Mouse (Mus musculus): ENCODE data around the gene Rarres2.

Rarres2 gene

DNA sequence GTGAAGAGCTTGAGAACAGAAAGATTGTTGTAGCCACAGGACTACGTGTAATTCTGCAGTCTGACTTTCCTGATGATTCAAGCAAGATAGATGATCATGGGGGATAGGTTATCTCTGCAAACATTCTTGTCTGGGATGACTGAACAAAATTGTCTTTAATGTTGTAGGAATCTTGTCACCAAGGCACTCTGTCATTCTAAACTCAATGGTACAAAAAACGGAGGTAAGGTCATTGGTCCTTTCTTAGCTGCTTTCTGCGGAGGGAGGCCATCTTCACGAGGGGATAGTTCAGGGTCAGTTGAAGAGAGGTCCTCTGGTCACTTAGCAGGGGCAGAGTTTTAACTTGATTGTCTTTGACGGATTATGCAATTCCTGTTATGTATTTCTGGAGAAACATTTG is 6.1 kb upstream of the Rarres2 start:
- DNase-seq, result no peak

DNA sequence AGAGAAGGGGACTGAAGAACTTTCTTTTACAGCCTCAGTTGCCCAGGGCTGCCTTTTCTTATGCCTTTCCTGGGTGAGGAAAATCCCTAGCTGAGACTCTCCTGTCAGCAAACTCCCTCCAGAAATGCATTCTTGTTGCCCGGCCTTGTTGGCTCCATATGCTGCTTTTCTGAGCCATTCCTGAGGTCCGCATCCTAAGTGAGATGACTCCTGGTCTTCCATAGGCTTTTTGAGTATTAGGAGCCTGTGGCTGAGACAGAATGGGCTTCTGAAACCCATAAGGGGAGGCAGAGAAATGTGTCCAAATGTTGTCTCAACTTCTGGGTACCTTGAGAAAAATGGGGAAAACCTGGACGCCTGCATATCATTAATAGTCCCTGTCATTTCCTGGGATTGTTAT is 1.4 kb upstream of the Rarres2 start:
- no peak for DNase-seq

DNA sequence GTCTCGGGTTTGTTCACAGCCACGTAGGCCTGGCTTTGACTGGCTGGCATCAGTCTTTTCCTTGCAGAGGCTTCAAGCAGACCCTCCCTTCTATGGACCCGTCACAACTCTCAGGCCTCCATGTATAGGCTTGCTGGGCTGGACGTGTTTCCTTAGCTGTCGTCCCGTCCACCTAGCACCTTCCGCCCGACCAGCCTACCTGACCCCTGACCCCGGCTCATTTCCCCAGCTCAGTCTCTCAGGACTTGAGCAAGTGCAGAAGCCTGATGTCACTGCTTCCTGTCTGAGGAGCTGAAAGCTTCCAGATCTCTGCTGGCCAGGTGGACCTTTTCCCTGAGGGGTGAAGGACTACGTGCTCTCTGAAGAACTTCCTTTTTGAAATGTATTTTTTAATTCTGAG is 691 bp upstream of the Rarres2 start:
- DNase-seq, result peak in 1 of 2 experiments; percentile 42

DNA sequence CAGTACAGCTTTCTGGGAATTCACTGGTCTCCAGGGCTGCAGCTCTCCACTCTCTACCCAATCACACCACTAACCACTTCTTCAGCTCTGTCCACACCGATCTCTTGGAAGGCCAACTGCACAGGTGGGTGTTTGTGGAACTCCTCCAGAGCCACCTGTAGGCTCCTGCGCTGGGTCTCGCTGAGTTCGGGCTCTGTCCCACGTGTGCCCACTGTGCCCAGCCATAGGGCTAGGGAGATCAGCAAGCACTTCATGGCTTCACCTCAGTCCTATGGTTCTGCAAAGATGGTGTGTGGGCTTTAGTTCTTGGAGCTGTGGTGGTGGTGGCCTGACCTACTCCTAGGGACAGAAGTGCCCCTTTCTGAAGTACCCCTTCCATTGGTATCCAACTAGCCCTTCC is 575 bp downstream of the Rarres2 start:
- no peak for DNase-seq

DNA sequence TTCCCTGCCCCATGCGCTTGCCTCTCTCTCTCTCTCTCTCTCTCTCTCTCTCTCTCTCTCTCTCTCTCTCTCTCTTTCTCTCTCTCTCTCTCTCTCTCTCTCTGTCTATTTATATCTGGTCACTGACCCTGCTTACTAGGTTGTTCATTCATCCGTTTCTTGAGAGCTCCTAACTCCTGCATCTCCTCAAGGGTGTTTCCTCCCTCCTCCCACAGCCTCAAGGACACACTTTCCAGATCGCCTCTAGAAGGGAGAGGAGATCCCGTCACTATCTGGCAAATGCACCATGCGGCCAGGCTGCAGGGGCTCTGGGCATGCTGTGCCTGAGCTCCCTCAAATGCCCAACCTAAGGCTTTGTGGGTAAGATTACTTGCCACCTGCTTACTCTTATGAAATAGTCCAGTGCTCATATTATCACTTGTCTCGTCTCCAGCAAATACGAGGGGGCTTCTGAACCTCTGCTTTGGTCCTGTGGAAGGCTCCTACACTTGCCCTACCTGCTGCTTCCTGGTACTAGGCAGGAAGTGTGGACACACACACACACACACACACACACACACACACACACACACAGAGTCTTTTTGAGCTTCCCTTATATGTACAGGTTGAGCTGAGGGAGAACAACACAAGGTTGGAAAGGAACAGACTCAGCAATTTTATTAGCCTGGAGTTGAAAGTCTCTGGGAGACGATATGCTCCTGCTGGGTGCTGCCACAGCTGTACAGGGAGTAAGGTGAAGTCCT is 3.4 kb downstream of the Rarres2 start:
- no peak for DNase-seq

- peak; percentile 30 to 58 for DNase-seq
Measured at GRCm38 (mm10) chr6:48568036-48568984, 4.3 kb downstream of the Rarres2 start.

DNA sequence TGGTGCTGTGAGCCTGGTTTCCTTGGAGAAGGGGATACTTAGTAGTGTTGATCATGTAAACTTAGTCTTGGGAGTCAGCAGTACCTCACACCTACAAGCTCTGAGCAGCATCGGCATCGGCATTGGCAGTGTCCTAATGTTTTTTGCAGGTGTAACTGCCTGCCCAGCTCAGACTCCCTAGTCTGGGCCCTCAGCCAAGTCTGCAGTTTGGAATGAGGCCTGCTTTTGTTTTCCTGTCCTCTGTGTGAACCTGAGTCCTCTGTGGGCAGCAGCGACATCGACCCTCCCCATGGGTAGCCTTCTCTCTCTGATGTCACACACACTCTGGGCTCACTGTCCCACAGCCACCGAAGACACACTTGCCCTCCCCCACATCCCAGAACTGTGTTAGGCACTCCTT is 6.3 kb downstream of the Rarres2 start:
- DNase-seq, result peak; percentile 61 to 76

GRCm38 (mm10) chr6:48565693-48566310 is 6.8 kb downstream of the Rarres2 start:
- no peak for DNase-seq

DNA sequence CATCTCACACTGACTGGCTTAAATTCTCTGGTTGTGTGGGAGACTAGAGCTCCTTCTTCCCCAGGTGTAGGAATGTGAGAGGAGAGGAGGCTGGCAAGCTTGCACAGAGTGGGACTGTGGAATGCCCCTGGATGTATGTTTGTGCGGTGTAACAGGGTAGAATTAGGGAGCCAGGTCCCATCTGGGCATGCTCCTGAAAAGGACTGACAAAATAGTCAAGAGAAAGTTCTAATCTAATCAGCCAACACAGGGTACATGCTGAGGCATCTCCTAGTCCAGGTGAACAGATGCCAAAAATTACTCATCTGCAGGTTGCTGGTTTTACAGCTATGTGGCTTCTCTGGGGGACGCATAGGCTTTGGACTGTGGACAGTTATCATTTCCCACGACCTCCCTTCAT is 16.6 kb downstream of the Rarres2 start:
- DNase-seq, result no peak

DNA sequence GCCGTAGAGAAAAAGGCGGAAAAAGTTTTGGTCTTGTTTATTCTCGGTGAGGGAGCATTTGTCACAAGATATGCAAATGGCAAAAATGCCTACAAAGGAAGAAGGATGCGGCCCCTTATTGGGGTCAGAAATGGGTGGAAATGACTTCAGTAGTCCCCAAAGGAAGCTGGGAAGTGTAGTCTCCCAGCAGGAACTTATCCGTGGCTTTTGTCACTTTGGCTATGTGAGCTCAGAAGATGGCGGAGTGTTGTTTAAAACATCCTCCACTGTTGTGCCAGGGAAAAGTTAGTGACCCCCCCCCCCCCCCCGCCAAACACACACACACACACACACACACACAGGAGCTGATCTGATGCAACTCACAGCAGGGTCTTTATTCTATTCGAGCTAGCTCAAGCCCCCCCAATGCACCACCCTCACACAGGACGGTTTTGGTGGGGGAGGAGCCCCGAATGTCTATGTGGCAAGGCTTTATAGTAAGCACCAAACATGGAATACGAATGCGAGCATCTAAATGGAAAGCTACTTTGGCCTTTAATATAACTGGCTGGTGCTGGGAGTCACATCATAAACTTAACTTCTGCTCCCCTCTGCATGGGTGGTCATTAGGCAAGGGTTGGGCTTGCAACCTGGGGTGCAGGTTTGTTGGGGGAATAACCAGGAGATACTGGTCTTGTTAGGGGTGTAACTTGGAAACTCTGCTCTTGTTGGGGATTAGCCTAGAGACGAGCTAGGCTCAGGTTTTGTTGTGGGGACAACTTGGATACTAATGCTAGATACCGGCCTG is 17.3 kb downstream of the Rarres2 start:
- DNase-seq, result peak; percentile 41 to 67

DNA sequence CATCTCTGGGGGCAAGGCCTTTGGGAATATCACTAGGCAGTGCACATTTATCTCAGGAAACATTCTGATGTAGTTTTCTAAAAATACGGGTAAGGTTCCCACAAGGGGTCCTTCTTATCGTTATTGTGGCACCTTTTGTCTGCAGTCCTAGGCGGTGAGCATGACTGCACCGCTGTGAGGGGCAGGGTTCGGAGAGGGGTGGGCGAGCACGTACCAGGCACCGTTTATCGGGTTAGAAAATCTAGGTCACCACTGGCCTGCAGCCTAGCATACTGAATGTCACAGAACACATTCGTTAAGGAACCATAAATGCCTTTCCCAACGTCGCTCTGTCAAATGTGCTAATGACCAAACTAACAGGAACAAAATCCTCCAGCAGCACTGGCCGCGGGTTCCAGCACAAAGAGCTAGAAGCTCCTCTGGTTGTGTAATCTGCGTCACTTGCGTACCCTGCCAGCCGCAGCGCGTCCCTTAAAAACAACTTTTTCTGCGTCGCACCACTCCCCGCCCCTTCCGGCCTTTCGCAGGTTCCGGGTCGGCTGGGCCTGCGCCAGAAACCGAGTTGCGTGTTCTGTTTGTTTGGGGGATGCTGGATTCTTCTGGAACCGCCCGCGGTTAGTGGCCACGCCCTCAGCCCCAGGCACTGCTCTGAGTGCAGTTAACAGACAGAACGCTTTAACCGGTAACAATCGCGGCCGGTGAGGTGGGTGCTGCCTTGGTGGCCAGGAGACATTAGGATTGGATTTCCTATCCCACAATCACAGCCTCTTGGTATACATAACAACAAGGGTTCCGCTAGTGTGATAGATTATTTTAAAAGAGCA is 18.1 kb downstream of the Rarres2 start, which contains the start of gene Lrrc61:
Gene Lrrc61, plus strand, starts transcription at position 517 of the 824 bp plus-strand sequence.
- DNase-seq, result peak; percentile 98 to 99

DNA sequence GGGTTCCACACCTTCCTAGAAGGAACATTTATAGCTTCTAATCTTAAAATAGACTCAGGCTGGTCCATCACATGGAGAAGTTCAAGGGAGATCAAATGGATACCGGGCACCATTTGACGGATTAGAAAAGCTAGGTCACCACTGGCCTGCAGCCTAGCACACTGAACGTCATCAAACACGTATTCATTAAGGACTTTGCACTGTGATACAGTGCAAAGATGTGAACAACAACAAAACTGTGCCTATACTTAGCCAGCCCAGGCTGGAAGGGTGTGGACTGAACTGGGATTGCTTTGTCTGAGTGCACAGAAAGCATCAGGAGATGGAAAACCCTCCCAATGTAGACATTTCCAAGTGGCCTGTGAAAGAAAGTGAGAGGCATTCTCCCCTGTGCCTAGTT is 18.8 kb downstream of the Rarres2 start:
- no peak for DNase-seq

GRCm38 (mm10) chr6:48552918-48553317 is 19.7 kb downstream of the Rarres2 start:
- peak in 1 of 2 experiments; percentile 43 for DNase-seq

DNA sequence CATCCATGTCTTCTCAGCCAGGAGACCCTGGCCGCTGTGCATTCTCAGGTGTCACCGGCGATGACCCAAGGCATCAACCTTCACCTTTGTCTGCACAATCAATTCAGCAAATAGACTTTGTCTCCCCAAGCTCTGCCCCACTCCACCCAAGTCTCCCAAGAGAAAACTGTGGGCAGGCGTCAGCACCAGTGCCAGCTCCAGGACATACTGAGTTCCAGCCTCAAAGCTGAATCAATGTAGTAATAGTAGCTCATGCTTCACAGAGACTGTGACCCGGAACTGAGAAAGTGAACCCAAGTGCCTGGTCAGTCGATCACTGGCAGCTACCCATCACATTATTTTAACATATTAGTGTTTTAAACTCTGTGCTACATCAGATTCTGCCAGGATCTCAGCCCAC is 24.3 kb downstream of the Rarres2 start:
- DNase-seq, result no peak

GRCm38 (mm10) chr6:48546858-48547257 is 25.7 kb downstream of the Rarres2 start:
- DNase-seq, result no peak

DNA sequence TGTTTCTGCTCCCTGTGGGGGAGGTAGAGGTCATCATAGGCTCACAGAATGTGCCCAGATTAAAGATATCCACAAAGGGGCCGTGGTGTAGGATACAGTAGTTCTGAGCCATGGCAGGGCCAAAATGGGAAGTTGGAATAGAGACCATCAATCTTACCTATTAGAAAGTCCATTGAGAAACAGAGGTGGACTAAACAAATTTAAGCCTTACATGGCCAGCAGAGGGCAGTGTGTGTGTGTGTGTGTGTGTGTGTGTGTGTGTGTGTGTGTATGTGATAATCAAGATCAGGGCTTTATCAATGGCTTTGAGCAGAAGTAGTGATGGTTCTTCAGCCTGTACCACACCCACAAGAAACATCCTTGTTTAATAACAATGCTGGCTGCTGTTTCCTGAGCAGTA is 26.3 kb downstream of the Rarres2 start:
- peak in 1 of 2 experiments; percentile 57 for DNase-seq

DNA sequence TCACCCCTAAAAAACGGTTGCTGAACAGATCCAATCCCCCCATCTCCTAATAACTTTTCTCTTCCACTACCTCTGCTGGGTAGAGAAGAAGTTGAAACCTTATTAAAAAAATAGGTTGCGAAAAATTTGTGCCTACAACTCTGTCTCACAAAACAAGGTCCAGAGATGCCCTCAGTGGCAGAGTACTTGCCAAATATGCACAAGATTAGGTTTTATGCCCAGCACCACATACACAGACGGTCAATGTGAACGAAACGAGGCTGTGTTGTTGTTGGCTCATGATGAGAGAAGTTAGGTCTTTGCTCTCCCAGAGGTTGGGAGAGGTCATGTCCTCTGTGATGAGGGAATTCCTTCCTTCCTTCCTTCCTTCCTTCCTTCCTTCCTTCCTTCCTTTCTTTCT is 27.3 kb downstream of the Rarres2 start:
- DNase-seq, result no peak

GRCm38 (mm10) chr6:48542631-48543030 is 30.0 kb downstream of the Rarres2 start:
- DNase-seq, result no peak

GRCm38 (mm10) chr6:48541560-48542450 is 30.8 kb downstream of the Rarres2 start:
- peak in 1 of 2 experiments; percentile 57 for DNase-seq

DNA sequence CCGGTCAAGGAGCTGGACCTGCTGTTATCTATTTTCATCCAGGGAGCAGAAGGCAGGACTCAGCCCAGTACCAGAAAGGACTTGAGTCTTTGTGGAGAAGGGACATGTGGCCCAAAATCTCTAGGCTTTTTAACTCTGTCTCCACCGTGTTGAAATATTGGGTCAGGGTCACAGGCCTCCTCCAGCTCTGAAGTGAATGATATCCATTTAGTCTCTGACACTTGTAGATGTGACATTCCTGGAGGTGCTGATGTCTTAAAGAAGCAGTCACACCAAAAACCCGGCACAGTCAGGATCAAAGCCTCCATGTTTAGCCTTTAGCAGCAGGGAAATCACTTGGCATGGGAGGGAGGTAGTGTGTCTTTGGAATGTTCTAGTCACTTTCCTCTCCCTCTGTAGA is 31.9 kb downstream of the Rarres2 start:
- no peak for DNase-seq

DNA sequence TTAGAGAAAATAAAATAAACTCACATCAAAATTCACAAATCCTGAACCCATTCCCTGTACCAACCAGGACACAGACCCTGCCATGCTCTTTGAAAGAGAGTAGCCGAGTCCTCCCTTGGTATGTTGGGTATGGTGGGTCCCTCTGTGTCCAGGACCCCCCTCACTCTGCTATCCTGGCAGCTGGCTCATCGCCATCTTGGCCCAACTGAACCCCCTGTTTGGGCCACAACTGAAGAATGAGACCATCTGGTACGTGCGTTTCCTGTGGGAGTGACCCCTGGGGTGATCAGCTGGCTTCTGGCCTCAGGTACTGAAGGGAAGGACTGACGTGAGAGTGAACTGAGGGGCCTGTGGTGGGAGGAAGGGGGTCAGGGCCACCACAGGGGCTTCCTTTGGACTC is 32.7 kb downstream of the Rarres2 start:
- no peak for DNase-seq
